Mouse (Mus musculus) inflammation-experienced regulatory T-cells (primary cell): ENCODE data around the gene F10. TPM values are rescaled to one million over a fixed set of nuclear protein-coding genes. Genes with fewer than 3 reads are reported as not detected.

Source experiments
- polyA plus RNA-seq, 2 experiments: library from polyadenylated mRNA; unstranded; fragments of 100-300 nt; shearing (Covaris generic); gene quantifications; one replicate each; pipeline ENCODE4 v1.2.1; 2017

F10 gene
- under 1 TPM; 0.18 to 0.50 TPM for polyA plus RNA-seq

GRCm38 (mm10) chr8:13037015-13037414, at the start of gene F10:
Gene F10, plus strand, starts transcription at chr8:13037308.

GRCm38 (mm10) chr8:13025487-13026224, 11.5 kb upstream of the F10 start, which contains the start of gene F7:
Gene F7, plus strand, starts transcription at chr8:13026034.

GRCm38 (mm10) chr8:13060441-13061150, 23.5 kb downstream of the F10 start, which contains the start of gene Proz:
Gene Proz, plus strand, starts transcription at chr8:13060914.

DNA sequence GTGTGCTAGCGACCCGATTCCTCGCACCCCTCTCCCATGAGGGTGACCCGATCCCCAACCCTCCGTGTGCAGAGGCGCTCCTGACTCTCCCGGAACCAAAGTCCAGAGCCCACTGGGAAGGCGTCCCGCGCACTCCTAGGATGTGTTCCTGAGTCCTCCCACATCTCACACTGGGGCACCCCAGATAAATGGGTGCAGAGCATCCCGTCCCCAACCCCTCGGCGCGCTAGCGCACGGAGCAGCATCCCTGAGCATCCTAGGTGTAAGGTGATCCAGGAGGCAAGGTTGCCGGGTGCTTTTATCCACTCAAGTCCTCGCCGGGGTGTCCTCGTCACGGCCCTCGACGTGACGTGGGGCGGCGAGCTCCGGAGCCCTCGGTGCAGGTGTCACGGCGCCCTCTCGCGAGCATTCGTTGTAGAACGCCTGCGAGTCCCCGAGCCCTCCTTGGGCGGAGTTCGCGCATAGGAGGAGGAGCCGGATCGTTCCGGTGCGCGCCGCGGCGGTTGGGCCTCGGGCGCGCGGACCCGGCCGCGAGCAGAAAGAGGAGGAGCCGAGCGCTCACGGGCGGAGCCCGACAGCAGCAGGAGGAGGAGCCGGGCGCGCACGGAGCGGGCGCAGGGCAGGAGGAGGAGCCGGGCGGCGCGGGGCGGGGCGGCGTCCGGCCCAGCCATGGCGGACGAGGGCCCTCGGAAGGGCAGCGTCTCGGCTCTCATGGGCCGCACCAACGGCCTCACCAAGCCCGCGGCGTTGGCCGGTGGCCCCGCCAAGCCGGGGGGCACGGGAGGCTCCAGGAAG, 68.2 kb downstream of the F10 start, which contains the start of the genes Pcid2 and Cul4a:
Pcid2 (minus strand) TSS at position 373 of the 795 bp plus-strand sequence.
Cul4a (plus strand) TSS at position 535 of the 795 bp plus-strand sequence.

Other genes starting within 250 kb of the F10 start
- 1 to 10 TPM; 1.2 to 7.8 TPM for gene Mcf2l, start 163.5 kb upstream of the F10 start, polyA plus RNA-seq
- gene F7, start 11.3 kb upstream of the F10 start, polyA plus RNA-seq = 1 to 10 TPM in 1 of 2 experiments, not detected in 1; 1.2 TPM
- 1 to 10 TPM; 3.6 to 4.5 TPM for gene Proz, start 23.6 kb downstream of the F10 start, polyA plus RNA-seq
- gene Pcid2, start 68.2 kb downstream of the F10 start, polyA plus RNA-seq = 10 to 100 TPM; 36.2 to 45.0 TPM
- 10 to 100 TPM; 34.7 to 38.6 TPM for gene Cul4a, start 68.3 kb downstream of the F10 start, polyA plus RNA-seq
- gene Lamp1, start 121.9 kb downstream of the F10 start, polyA plus RNA-seq = 100 to 1,000 TPM; 217 to 236 TPM
- 1 to 10 TPM; 2.0 to 4.3 TPM for gene Grtp1, start 163.3 kb downstream of the F10 start, polyA plus RNA-seq
- gene Adprhl1, start 216.9 kb downstream of the F10 start, polyA plus RNA-seq = 1 to 10 TPM in 1 of 2 experiments, under 1 TPM in 1; 0.46 to 2.0 TPM